ENCODE assay signal across 8 mouse cellular contexts in the genomic region with DNA sequence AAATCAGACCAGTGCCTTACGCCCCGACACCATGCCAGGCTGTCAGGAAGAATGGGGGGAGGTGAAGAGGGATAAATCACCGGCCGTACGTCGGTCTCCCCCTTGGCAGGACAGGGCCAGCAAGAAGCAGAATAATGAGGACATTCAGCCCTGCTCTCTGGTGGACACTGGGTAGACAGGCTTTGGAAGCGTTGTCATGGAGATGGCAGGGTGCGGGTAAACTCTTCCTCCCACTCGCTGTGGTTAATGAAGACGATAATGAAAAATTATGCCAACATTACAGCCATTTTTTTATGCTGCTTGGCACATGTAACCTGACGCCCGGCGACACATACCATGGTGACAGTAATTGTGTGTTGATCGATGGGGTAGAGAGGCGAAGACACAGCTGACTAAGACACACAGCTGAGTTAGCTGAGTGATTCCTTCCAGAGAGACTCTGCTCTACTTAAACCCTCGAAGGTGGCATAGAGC.
DNase-seq lines count a peak whose midpoint lies in the region; ATAC-seq and TF ChIP-seq lines count a peak whose summit lies in the region.

No protein-coding gene starts in this region.

- H3K27me3 ChIP-seq in kidney, embryonic 16.5 days (ENCODE audit: insufficient read depth, low read length) = no peaks in the 10 kb centered on the region
- no peaks in the 10 kb centered on the region for H3K27me3 ChIP-seq in kidney, adult 2 months (replicated peaks; ENCODE audit: control insufficient read depth, insufficient read depth, low read length)
- peaks cover 6% of the 10 kb centered on the region; the same call in 1 of the 2 replicates for H3K27me3 ChIP-seq in embryonic facial prominence, embryonic 10.5 days (replicated peaks; ENCODE audit: low read depth, poor library complexity, severe bottlenecking)
- no peaks in the 10 kb centered on the region; the same call in 1 of the 2 replicates for H3K27me3 ChIP-seq in hindbrain, postnatal 0 days (ENCODE audit: insufficient read depth, low read length)

- no peaks in the 10 kb centered on the region for H3K36me3 ChIP-seq in kidney, embryonic 16.5 days (ENCODE audit: insufficient read depth, low read length)
- H3K36me3 ChIP-seq in kidney, adult 2 months (ENCODE audit: control insufficient read depth, insufficient read depth, low read length) = no peaks in the 10 kb centered on the region
- H3K36me3 ChIP-seq in embryonic facial prominence, embryonic 10.5 days (replicated peaks) = no peaks in the 10 kb centered on the region
- no peaks in the 10 kb centered on the region for H3K36me3 ChIP-seq in hindbrain, postnatal 0 days (ENCODE audit: insufficient read depth, low read length)

- DNase-seq in kidney, adult 2 months = no peak
- DNase-seq in embryonic facial prominence, embryonic 10.5 days (ENCODE audit: low spot score) = peak; percentile 45
- peak; percentile 91 for DNase-seq in hindbrain, postnatal 0 days (ENCODE audit: low spot score)
- DNase-seq in lung, adult 2 months = peak; percentile 12
- DNase-seq in retina, postnatal 1 day = peak; percentile 96
- DNase-seq in liver = no peak
- DNase-seq in spleen, adult 12 weeks (ENCODE audit: low spot score) = no peak

- ATAC-seq in kidney, embryonic 16.5 days (ENCODE audit: low FRiP score, low TSS enrichment) = peak; percentile 86
- peak; percentile 98 for ATAC-seq in hindbrain, postnatal 0 days

- no peaks in the 10 kb centered on the region for H3K9me3 ChIP-seq in kidney, embryonic 16.5 days (ENCODE audit: low read length)
- H3K9me3 ChIP-seq in embryonic facial prominence, embryonic 10.5 days = no peaks in the 10 kb centered on the region
- no peaks in the 10 kb centered on the region for H3K9me3 ChIP-seq in hindbrain, postnatal 0 days (ENCODE audit: low read length)

- peak overlapping the region; percentile 36 for H3K4me2 ChIP-seq in kidney, embryonic 16.5 days (replicated peaks; ENCODE audit: low read depth, low read length)
- peak overlapping the region; percentile 46 for H3K4me2 ChIP-seq in hindbrain, postnatal 0 days (ENCODE audit: low read depth, low read length)

- no peak overlapping the region for H3K9ac ChIP-seq in kidney, embryonic 16.5 days (replicated peaks; ENCODE audit: low read length)
- H3K9ac ChIP-seq in hindbrain, postnatal 0 days (replicated peaks; ENCODE audit: low read length) = 0 out of 2 replicates have a peak overlapping the region, but pooled peaks have one; percentile 33

- H3K4me1 ChIP-seq in kidney, embryonic 16.5 days (ENCODE audit: insufficient read depth, low read length) = 0 out of 2 replicates have a peak, but pooled peaks cover 8% of the 10 kb centered on the region
- H3K4me1 ChIP-seq in kidney, adult 2 months (ENCODE audit: control insufficient read depth, insufficient read depth, low read length) = no peaks in the 10 kb centered on the region
- H3K4me1 ChIP-seq in embryonic facial prominence, embryonic 10.5 days = peaks cover 16% of the 10 kb centered on the region
- H3K4me1 ChIP-seq in hindbrain, postnatal 0 days (ENCODE audit: insufficient read depth, low read length) = peaks cover 16% of the 10 kb centered on the region
- H3K4me1 ChIP-seq in lung, adult 2 months (ENCODE audit: control insufficient read depth, insufficient read depth, low read length) = no peaks in the 10 kb centered on the region

- no peak overlapping the region for H3K4me3 ChIP-seq in kidney, embryonic 16.5 days (ENCODE audit: low read length)
- no peak overlapping the region for H3K4me3 ChIP-seq in kidney, adult 2 months (ENCODE audit: insufficient read depth, low read depth, low read length)
- H3K4me3 ChIP-seq in embryonic facial prominence, embryonic 10.5 days = peak overlapping the region; percentile 2; the same call in 1 of the 2 replicates
- 0 out of 2 replicates have a peak overlapping the region, but pooled peaks have one; percentile 3 for H3K4me3 ChIP-seq in hindbrain, postnatal 0 days (ENCODE audit: low read length)
- H3K4me3 ChIP-seq in lung, adult 2 months (replicated peaks; ENCODE audit: extremely low read depth, low read depth, low read length) = no peak overlapping the region

- TF ChIP-seq CTCF in kidney, adult 2 months (conservative IDR thresholded peaks at IDR 0.05; ENCODE audit: insufficient read depth, insufficient read length, low read depth, low read length) = no peak
- TF ChIP-seq CTCF in hindbrain, postnatal 0 days (IDR thresholded peaks at IDR 0.05; ENCODE audit: low read depth) = peak; percentile 61
- TF ChIP-seq CTCF in lung, adult 2 months (IDR thresholded peaks at IDR 0.05; ENCODE audit: insufficient read depth, low read length) = no peak

- H3K27ac ChIP-seq in kidney, embryonic 16.5 days (ENCODE audit: low read length) = no peak overlapping the region
- no peak overlapping the region for H3K27ac ChIP-seq in kidney, adult 2 months (ENCODE audit: insufficient read depth, low read depth, low read length)
- H3K27ac ChIP-seq in embryonic facial prominence, embryonic 10.5 days (replicated peaks) = no peak overlapping the region; the same call in 1 of the 2 replicates
- H3K27ac ChIP-seq in hindbrain, postnatal 0 days = peak overlapping the region; percentile 73

- 15% methylated on average over 16 of the region's 16 CpGs for WGBS in kidney, embryonic 16.5 days
- WGBS in kidney, adult 2 months = 20% methylated on average over 16 of the region's 16 CpGs
- WGBS in embryonic facial prominence, embryonic 10.5 days = 29% methylated on average over 16 of the region's 16 CpGs
- WGBS in hindbrain, postnatal 0 days = 4% methylated on average over 16 of the region's 16 CpGs
- WGBS in lung, adult 2 months = 22% methylated on average over 16 of the region's 16 CpGs

- TF ChIP-seq POLR2A in kidney, adult 2 months (IDR thresholded peaks at IDR 0.05; ENCODE audit: low read depth, low read length) = no peak
- TF ChIP-seq POLR2A in lung, adult 2 months (IDR thresholded peaks at IDR 0.05; ENCODE audit: borderline replicate concordance, extremely low read depth, low read depth, low read length) = no peak

Comparison
In these comparisons a context has a peak if more than half of its experiments do, and no peak if none do; other contexts are left out.
1. H3K4me3 ChIP-seq: peak in embryonic facial prominence, embryonic 10.5 days (single experiment) and hindbrain, postnatal 0 days (single experiment); none in kidney, embryonic 16.5 days (single experiment), kidney, adult 2 months (single experiment) and lung, adult 2 months (single experiment).
2. DNase-seq: peak in embryonic facial prominence, embryonic 10.5 days (single experiment), hindbrain, postnatal 0 days (single experiment), lung, adult 2 months (single experiment) and retina, postnatal 1 day (single experiment); none in kidney, adult 2 months (single experiment), liver (single experiment) and spleen, adult 12 weeks (single experiment).